Mouse (Mus musculus): Measurements from ENCODE around the gene Mindy2.

- TF ChIP-seq POLR2A (IDR thresholded peaks at IDR 0.05; ENCODE audit: insufficient read depth, low read depth, low read length) = no peak
- TF ChIP-seq CTCF (IDR thresholded peaks at IDR 0.05; ENCODE audit: insufficient read depth, low read depth, low read length) = no peak
These were observed 69.8 kb downstream of the Mindy2 start for GRCm38 (mm10) chr9:70587171-70587570.

Measured in olfactory bulb, adult 2 months (tissue).